ENCODE assay signal across 24 mouse cellular contexts in the genomic region with DNA sequence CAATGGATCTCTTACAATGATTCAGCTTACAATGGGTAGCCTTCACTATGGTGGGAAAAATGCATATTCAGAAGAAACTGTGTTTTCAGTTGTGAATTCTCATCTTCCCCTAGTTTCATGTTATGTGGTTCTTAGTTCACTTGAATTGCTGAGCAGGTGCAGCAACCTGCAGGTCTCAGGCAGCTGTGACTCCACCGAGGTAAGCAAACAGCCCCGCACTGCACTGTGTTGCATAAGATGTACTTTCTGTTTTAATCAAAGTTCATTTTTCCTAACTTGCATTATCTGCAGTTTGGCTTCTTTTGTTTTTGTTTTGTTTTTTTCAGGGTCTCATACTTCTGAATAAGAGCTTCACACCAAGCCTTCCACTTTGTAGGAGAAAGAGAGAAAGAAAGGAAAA.
"Had no signal": no experiment of that assay in that cellular context is flagged by ENCODE, and none has a peak within 500 bp of the region (broad histone marks: within the 10 kb centered on the region; RNA-seq: fewer than 3 reads in every experiment).

No protein-coding gene starts in this region.

- H3K4me3 ChIP-seq: layer of hippocampus, adult 2 months; limb, embryonic 10.5 days; limb, embryonic 13.5 days; liver, embryonic 13.5 days; lung, embryonic 15.5 days; midbrain, embryonic 12.5 days; midbrain, embryonic 15.5 days; neural tube, embryonic 12.5 days; neural tube, embryonic 15.5 days had no signal

- H3K4me2 ChIP-seq: limb, embryonic 13.5 days; liver, embryonic 13.5 days; lung, embryonic 15.5 days; midbrain, embryonic 12.5 days; midbrain, embryonic 15.5 days; neural tube, embryonic 12.5 days; neural tube, embryonic 15.5 days had no signal

- H3K36me3 ChIP-seq: limb, embryonic 10.5 days; limb, embryonic 13.5 days; liver, embryonic 13.5 days; lung, embryonic 15.5 days; midbrain, embryonic 12.5 days; midbrain, embryonic 15.5 days; neural tube, embryonic 12.5 days; neural tube, embryonic 15.5 days had no signal

- H3K27me3 ChIP-seq: limb, embryonic 13.5 days; liver, embryonic 13.5 days; lung, embryonic 15.5 days; midbrain, embryonic 12.5 days; midbrain, embryonic 15.5 days; neural tube, embryonic 12.5 days; neural tube, embryonic 15.5 days had no signal

- H3K9ac ChIP-seq: limb, embryonic 13.5 days; liver, embryonic 13.5 days; lung, embryonic 15.5 days; midbrain, embryonic 12.5 days; midbrain, embryonic 15.5 days; neural tube, embryonic 12.5 days; neural tube, embryonic 15.5 days had no signal

- H3K4me1 ChIP-seq: limb, embryonic 10.5 days; limb, embryonic 13.5 days; liver, embryonic 13.5 days; lung, embryonic 15.5 days; midbrain, embryonic 12.5 days; midbrain, embryonic 15.5 days; neural tube, embryonic 12.5 days; neural tube, embryonic 15.5 days had no signal

- H3K27ac ChIP-seq: kidney, postnatal 0 days; layer of hippocampus, adult 2 months; limb, embryonic 10.5 days; limb, embryonic 13.5 days; liver, embryonic 13.5 days; lung, embryonic 15.5 days; macrophage; midbrain, embryonic 12.5 days; midbrain, embryonic 15.5 days; neural tube, embryonic 12.5 days; neural tube, embryonic 15.5 days; stomach, postnatal 0 days had no signal

- DNase-seq: kidney, adult 8-10 months; layer of hippocampus, adult 9-11 months; liver, embryonic 13.5 days; lung, adult 18-20 months; lung, postnatal 14 days; right cerebral cortex, adult 18-20 months; right cerebral cortex, postnatal 14 days; right cerebral cortex, postnatal 4 days; thymus, adult 2 months; thymus, postnatal 14 days; thymus, postnatal 4 days had no signal

- H3K9me3 ChIP-seq: limb, embryonic 10.5 days; limb, embryonic 13.5 days; liver, embryonic 13.5 days; lung, embryonic 15.5 days; midbrain, embryonic 12.5 days; midbrain, embryonic 15.5 days; neural tube, embryonic 12.5 days; neural tube, embryonic 15.5 days had no signal

- ATAC-seq: hindbrain, embryonic 16.5 days; intestine, postnatal 0 days; midbrain, embryonic 15.5 days had no signal
